Mouse (Mus musculus) neural tube, embryonic 15.5 days (tissue): ENCODE data around the gene Susd4. TPM values are rescaled to one million over a fixed set of nuclear protein-coding genes. Genes with fewer than 3 reads are reported as not detected.

Experiments
- ATAC-seq: fragments of 200-750 bp; cut with Nextera tagmentation; 2 replicates; pipeline ENCODE4 v1.8.0; 2017; ENCODE audit warnings: mild to moderate bottlenecking, moderate TSS enrichment, moderate library complexity; ENCODE audit not compliant: low FRiP score
- H3K27ac ChIP-seq: fragments of 300-500 bp; sonication (generic); replicated peaks from 2 replicates; pipeline ENCODE4 v1.5.1; 2015; ENCODE audit warnings: mild to moderate bottlenecking, inconsistent platforms
- H3K27me3 ChIP-seq: fragments of 300-500 bp; sonication (generic); replicated peaks from 2 replicates; pipeline ENCODE4 v1.6.1; 2015; ENCODE audit warnings: inconsistent platforms
- H3K36me3 ChIP-seq: fragments of 300-500 bp; sonication (generic); 2 replicates; pipeline ENCODE4 v1.6.1; 2015; ENCODE audit warnings: inconsistent platforms
- H3K4me1 ChIP-seq: fragments of 300-500 bp; sonication (generic); 2 replicates; pipeline ENCODE4 v1.6.1; 2015; ENCODE audit warnings: inconsistent platforms
- H3K4me2 ChIP-seq: fragments of 300-500 bp; sonication (generic); 2 replicates; pipeline ENCODE4 v1.6.1; 2015; ENCODE audit warnings: inconsistent platforms, mild to moderate bottlenecking, moderate library complexity
- H3K4me3 ChIP-seq: fragments of 300-500 bp; sonication (generic); replicated peaks from 2 replicates; pipeline ENCODE4 v1.5.1; 2015; ENCODE audit warnings: mild to moderate bottlenecking, inconsistent platforms
- H3K9ac ChIP-seq: fragments of 300-500 bp; sonication (generic); replicated peaks from 2 replicates; pipeline ENCODE4 v1.6.1; 2015; ENCODE audit warnings: mild to moderate bottlenecking, inconsistent platforms
- H3K9me3 ChIP-seq: fragments of 300-500 bp; sonication (generic); replicated peaks from 2 replicates; pipeline ENCODE4 v1.6.1; 2016; ENCODE audit warnings: inconsistent platforms
- WGBS: fragments of 180-500 bp; shearing (Covaris S2); methylation state at CpG from one replicate; pipeline ENCODE4 v1.1.7; 2015; ENCODE audit warnings: mixed read lengths; 5-methylcytosine and 5-hydroxymethylcytosine counted together
- polyA plus RNA-seq: library from polyadenylated mRNA; unstranded; fragments of >200 nt; fragmentation: Nextera tagmentation; extraction: Ambion mirVana; gene quantifications from 2 replicates; pipeline ENCODE4 v1.2.1, GENCODE M21; 2015

Gene Susd4
- 82.3 and 88.9 TPM in 2 replicates for polyA plus RNA-seq

DNA sequence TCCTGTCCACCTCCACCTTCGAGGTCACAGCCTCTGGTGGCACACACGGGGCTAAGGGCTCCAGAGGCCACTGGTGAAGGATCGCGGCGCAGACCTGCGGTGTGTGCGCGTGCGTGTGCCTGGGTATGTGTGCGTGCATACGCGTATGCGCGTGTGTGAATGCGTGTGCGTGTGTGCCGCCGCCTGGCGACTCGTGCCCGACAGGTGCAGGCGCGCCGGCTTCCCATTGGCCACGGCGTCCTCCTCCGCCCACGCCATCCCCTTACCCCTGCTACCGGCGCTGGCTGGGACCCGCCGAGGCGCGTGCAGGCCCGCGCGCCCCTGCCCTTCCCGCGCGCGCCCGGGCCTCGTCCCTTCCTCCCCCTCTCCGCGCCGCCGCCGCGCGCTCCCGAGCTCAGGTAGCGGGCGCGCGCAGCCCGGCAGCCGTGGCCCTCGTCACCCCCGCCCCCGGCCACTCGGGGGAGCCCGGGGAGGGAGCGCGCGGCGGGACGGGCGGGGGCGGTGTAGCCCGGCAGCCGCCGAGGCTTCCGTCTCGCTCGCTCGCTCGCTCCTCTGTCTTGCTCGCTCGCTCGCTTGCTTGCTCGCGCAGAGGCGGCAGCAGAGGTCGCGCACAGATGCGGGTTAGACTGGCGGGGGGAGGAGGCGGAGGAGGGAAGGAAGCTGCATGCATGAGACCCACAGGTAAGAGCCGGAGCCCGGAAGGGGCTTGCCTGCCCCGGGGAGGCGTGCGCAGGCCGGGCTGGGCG is at the start of gene Susd4:
Susd4 (plus strand) TSS at position 145 of the 746 bp plus-strand sequence.
- no peaks in the 10 kb centered on the region for H3K27me3 ChIP-seq
- no peaks in the 10 kb centered on the region for H3K9me3 ChIP-seq
- peak within 1 kb of the TSS; percentile 72 for H3K9ac ChIP-seq
- under 1% methylated on average over 94 of the region's 95 CpGs for WGBS
- H3K27ac ChIP-seq: peak within 1 kb of the TSS; percentile 76
- peaks cover 31% of the 10 kb centered on the region for H3K4me1 ChIP-seq
- peak within 1 kb of the TSS; percentile 57 for H3K4me3 ChIP-seq
- H3K36me3 ChIP-seq: peaks cover 5% of the 10 kb centered on the region; the same call in 1 of the 2 replicates
- peak within 1 kb of the TSS; percentile 89 for H3K4me2 ChIP-seq
- peak; percentile 94 for ATAC-seq

DNA sequence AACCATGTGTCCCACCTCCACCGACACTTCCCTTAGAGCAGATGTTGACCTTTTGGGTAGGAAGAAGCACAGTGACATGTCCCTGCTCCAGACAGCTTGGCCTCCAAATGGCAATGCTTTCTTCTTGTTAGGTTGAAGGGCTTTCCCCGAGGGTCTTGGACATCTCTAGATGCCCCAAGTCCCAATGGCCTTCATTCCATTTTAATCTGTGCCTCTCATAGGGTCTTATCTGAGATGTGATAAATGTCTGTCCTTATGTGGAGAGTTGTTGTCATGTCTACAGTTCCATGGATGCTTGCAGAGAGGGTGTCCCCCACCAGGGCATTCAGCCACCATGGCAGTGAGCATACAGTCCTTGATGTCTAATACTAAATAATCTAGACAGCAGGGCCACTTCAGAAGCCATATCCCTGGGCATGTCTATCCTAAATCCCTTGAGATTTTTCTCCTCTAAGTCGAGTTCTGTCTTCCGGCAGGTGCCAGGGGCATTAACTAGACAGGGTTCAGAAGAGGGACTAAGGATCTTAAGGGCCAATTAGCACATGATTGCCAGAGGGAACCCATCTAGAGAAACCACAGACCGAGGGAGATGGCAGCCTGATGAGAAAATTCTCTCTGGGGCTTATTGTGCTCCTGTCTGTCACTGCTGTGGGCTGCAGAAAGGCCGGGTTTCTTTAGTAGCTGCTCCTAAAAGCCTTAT is 49.3 kb upstream of the Susd4 start:
- 72% methylated on average over 6 of the region's 6 CpGs for WGBS
- no peaks in the 10 kb centered on the region for H3K9me3 ChIP-seq
- no peaks in the 10 kb centered on the region for H3K27me3 ChIP-seq
- H3K4me1 ChIP-seq: no peaks in the 10 kb centered on the region
- no peak for ATAC-seq
- H3K36me3 ChIP-seq: no peaks in the 10 kb centered on the region
- H3K9ac ChIP-seq: no peak overlapping the region
- H3K4me2 ChIP-seq: no peak overlapping the region
- no peak overlapping the region for H3K27ac ChIP-seq
- no peak overlapping the region for H3K4me3 ChIP-seq

DNA sequence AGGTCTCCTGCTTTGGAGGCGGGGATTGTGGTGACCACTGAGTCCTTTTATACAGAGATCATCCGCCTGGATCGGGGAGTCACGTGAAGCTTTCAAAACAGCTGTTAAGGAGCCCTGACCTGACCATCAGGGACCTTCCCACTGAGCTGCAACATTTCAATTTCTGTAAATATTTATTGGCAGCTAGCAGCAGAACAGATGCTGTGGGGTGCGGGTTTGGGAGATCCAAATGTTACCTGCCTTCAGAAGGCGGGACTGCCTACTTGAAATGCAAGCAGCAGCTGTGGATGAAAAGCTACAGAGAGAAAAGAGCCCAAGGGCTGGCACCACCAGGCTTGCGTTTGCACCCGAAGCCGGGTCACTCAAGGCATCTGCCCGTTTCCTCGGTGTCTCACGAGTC is 36.1 kb upstream of the Susd4 start:
- Histone ChIP-seq H3K4me1 (peaks cover 6% of the 10 kb centered on the region; the same call in 1 of the 2 replicates), H3K4me3 (no peak overlapping the region), H3K27ac (no peak overlapping the region), H3K9me3 (no peaks in the 10 kb centered on the region), H3K27me3 (no peaks in the 10 kb centered on the region), H3K4me2 (no peak overlapping the region), H3K36me3 (no peaks in the 10 kb centered on the region), H3K9ac (no peak overlapping the region)
- 41% methylated on average over 12 of the region's 12 CpGs for WGBS
- ATAC-seq: no peak

- 78% methylated on average over 9 of the region's 9 CpGs for WGBS
- no peak for ATAC-seq
- no peak overlapping the region for H3K27ac ChIP-seq
Measured at GRCm38 (mm10) chr1:182729002-182729401, 34.7 kb upstream of the Susd4 start.

GRCm38 (mm10) chr1:182732695-182733094 is 31.0 kb upstream of the Susd4 start:
- ATAC-seq: no peak
- Histone ChIP-seq H3K4me3 (no peak overlapping the region), H3K27ac (no peak overlapping the region), H3K4me1 (peaks cover 4% of the 10 kb centered on the region; the same call in 1 of the 2 replicates), H3K9ac (no peak overlapping the region), H3K27me3 (no peaks in the 10 kb centered on the region), H3K9me3 (no peaks in the 10 kb centered on the region), H3K36me3 (no peaks in the 10 kb centered on the region), H3K4me2 (no peak overlapping the region; the same call in 1 of the 2 replicates)
- 28% methylated on average over 7 of the region's 7 CpGs for WGBS

More at GRCm38 (mm10) chr1:182729002-182729401, 34.7 kb upstream of the Susd4 start:
- Histone ChIP-seq H3K27me3 (no peaks in the 10 kb centered on the region), H3K4me2 (no peak overlapping the region), H3K9me3 (no peaks in the 10 kb centered on the region), H3K36me3 (no peaks in the 10 kb centered on the region), H3K4me3 (no peak overlapping the region), H3K4me1 (peaks cover 6% of the 10 kb centered on the region; the same call in 1 of the 2 replicates), H3K9ac (no peak overlapping the region)

- Histone ChIP-seq H3K9me3 (no peaks in the 10 kb centered on the region), H3K4me3 (no peak overlapping the region), H3K27me3 (no peaks in the 10 kb centered on the region), H3K27ac (no peak overlapping the region), H3K36me3 (no peaks in the 10 kb centered on the region), H3K4me2 (no peak overlapping the region), H3K9ac (no peak overlapping the region), H3K4me1 (no peaks in the 10 kb centered on the region)
- no peak for ATAC-seq
- 70% methylated on average over 4 of the region's 4 CpGs for WGBS
Measured at GRCm38 (mm10) chr1:182735891-182736290, 27.8 kb upstream of the Susd4 start.

GRCm38 (mm10) chr1:182747081-182747480 is 16.6 kb upstream of the Susd4 start:
- Histone ChIP-seq H3K27me3 (no peaks in the 10 kb centered on the region), H3K4me3 (no peak overlapping the region), H3K27ac (no peak overlapping the region), H3K4me2 (no peak overlapping the region), H3K9ac (no peak overlapping the region), H3K36me3 (no peaks in the 10 kb centered on the region), H3K9me3 (no peaks in the 10 kb centered on the region), H3K4me1 (no peaks in the 10 kb centered on the region)
- ATAC-seq: no peak
- WGBS: 93% methylated on average over 9 of the region's 9 CpGs

GRCm38 (mm10) chr1:182747834-182748233 is 15.8 kb upstream of the Susd4 start:
- H3K36me3 ChIP-seq: no peaks in the 10 kb centered on the region
- 93% methylated on average over 17 of the region's 17 CpGs for WGBS
- H3K27ac ChIP-seq: no peak overlapping the region
- H3K4me2 ChIP-seq: no peak overlapping the region
- no peak overlapping the region for H3K4me3 ChIP-seq
- H3K9ac ChIP-seq: no peak overlapping the region
- H3K27me3 ChIP-seq: no peaks in the 10 kb centered on the region
- no peak for ATAC-seq
- H3K4me1 ChIP-seq: no peaks in the 10 kb centered on the region
- no peaks in the 10 kb centered on the region for H3K9me3 ChIP-seq

- Histone ChIP-seq H3K4me3 (no peak within 1 kb of the TSS), H3K4me1 (no peaks in the 10 kb centered on the region), H3K27ac (no peak within 1 kb of the TSS), H3K4me2 (no peak within 1 kb of the TSS), H3K9ac (no peak within 1 kb of the TSS), H3K9me3 (no peaks in the 10 kb centered on the region), H3K36me3 (no peaks in the 10 kb centered on the region), H3K27me3 (no peaks in the 10 kb centered on the region)
- no peak for ATAC-seq
- 89% methylated on average over 9 of the region's 9 CpGs for whole genome bisulfite sequencing
Measured at GRCm38 (mm10) chr1:182749080-182749479, 14.6 kb upstream of the Susd4 start, which contains the start of gene Ccdc185. TSS of gene Ccdc185 (minus strand) at chr1:182749180.

- no peak overlapping the region for H3K9ac ChIP-seq
- H3K9me3 ChIP-seq: no peaks in the 10 kb centered on the region
- WGBS: 75% methylated on average over 8 of the region's 8 CpGs
- H3K27me3 ChIP-seq: no peaks in the 10 kb centered on the region
- H3K36me3 ChIP-seq: no peaks in the 10 kb centered on the region
- H3K4me3 ChIP-seq: no peak overlapping the region
- H3K27ac ChIP-seq: no peak overlapping the region
- no peak overlapping the region for H3K4me2 ChIP-seq
- no peak for ATAC-seq
- no peaks in the 10 kb centered on the region for H3K4me1 ChIP-seq
Measured at GRCm38 (mm10) chr1:182751301-182751700, 12.4 kb upstream of the Susd4 start.

DNA sequence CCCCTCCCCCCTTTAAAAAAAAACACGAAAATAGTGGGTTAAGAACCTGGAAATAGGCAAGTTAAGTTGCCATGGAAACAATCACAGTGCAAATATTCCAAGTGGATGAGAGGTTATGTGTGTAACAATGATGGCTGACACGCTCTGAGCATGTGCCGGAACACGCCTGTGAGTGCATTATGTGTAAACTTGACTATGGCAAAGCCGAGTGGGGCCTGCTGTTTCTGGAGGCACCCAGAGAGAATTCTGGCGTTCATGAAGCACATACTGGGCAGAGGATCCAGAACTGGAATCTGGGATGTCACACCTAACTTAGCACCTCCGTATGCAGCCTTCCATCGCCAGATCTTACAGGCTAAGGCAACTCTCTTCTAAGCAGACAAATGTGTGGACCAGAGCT is 10.0 kb upstream of the Susd4 start:
- Histone ChIP-seq H3K9me3 (no peaks in the 10 kb centered on the region), H3K27me3 (no peaks in the 10 kb centered on the region), H3K9ac (no peak overlapping the region), H3K4me1 (no peaks in the 10 kb centered on the region), H3K27ac (no peak overlapping the region), H3K4me2 (no peak overlapping the region), H3K36me3 (no peaks in the 10 kb centered on the region), H3K4me3 (no peak overlapping the region)
- WGBS: 85% methylated on average over 8 of the region's 8 CpGs
- no peak for ATAC-seq

GRCm38 (mm10) chr1:182754865-182755264 is 8.8 kb upstream of the Susd4 start:
- no peaks in the 10 kb centered on the region for H3K36me3 ChIP-seq
- WGBS: 86% methylated on average over 5 of the region's 5 CpGs
- H3K4me2 ChIP-seq: no peak overlapping the region
- no peaks in the 10 kb centered on the region for H3K4me1 ChIP-seq
- H3K27me3 ChIP-seq: no peaks in the 10 kb centered on the region
- H3K9ac ChIP-seq: no peak overlapping the region
- no peak for ATAC-seq
- H3K9me3 ChIP-seq: no peaks in the 10 kb centered on the region
- no peak overlapping the region for H3K27ac ChIP-seq
- no peak overlapping the region for H3K4me3 ChIP-seq
